Mouse (Mus musculus) midbrain, embryonic 12.5 days (tissue): ENCODE measurements around the gene Lgals2. TPM values are rescaled to one million over a fixed set of nuclear protein-coding genes. Genes with fewer than 3 reads are reported as not detected.
A peak's percentile ranks its signal among the peaks of the same experiment; 100 is the strongest.

Experiments
- ATAC-seq: fragments of 200-750 bp; cut with Nextera tagmentation; 2 replicates; pipeline ENCODE4 v1.8.0; 2017; ENCODE audit warnings: low read depth, moderate TSS enrichment, moderate library complexity; ENCODE audit not compliant: low FRiP score
- H3K27ac ChIP-seq: fragments of 300-500 bp; sonication (generic); replicated peaks from 2 replicates; pipeline ENCODE4 v1.5.1; 2016; ENCODE audit warnings: mild to moderate bottlenecking
- H3K27me3 ChIP-seq: fragments of 300-500 bp; sonication (generic); 2 replicates; pipeline ENCODE4 v1.6.1; 2016; ENCODE audit warnings: mild to moderate bottlenecking
- H3K36me3 ChIP-seq: fragments of 300-500 bp; sonication (generic); 2 replicates; pipeline ENCODE4 v1.6.1; 2016
- H3K4me1 ChIP-seq: fragments of 300-500 bp; sonication (generic); 2 replicates; pipeline ENCODE4 v1.6.1; 2016
- H3K4me2 ChIP-seq: fragments of 300-500 bp; sonication (generic); replicated peaks from 2 replicates; pipeline ENCODE4 v1.6.1; 2016; ENCODE audit warnings: mild to moderate bottlenecking, moderate library complexity
- H3K4me3 ChIP-seq: fragments of 300-500 bp; sonication (generic); 2 replicates; pipeline ENCODE4 v1.5.1; 2016; ENCODE audit warnings: mild to moderate bottlenecking
- H3K9ac ChIP-seq: fragments of 300-500 bp; sonication (generic); replicated peaks from 2 replicates; pipeline ENCODE4 v1.6.1; 2016; ENCODE audit warnings: mild to moderate bottlenecking, moderate library complexity
- H3K9me3 ChIP-seq: fragments of 300-500 bp; sonication (generic); 2 replicates; pipeline ENCODE4 v1.6.1; 2016; ENCODE audit warnings: mild to moderate bottlenecking
- WGBS: fragments of 180-500 bp; shearing (Covaris S2); methylation state at CpG from one replicate; pipeline ENCODE4 v1.1.7; 2016; 5-methylcytosine and 5-hydroxymethylcytosine counted together
- polyA plus RNA-seq: library from polyadenylated mRNA; unstranded; fragments of >200 nt; fragmentation: Nextera tagmentation; extraction: Ambion mirVana; gene quantifications from 2 replicates; pipeline ENCODE4 v1.2.1, GENCODE M21; 2016

Lgals2 gene
- polyA plus RNA-seq, 1 experiment from 2014 or later, result not detected

DNA sequence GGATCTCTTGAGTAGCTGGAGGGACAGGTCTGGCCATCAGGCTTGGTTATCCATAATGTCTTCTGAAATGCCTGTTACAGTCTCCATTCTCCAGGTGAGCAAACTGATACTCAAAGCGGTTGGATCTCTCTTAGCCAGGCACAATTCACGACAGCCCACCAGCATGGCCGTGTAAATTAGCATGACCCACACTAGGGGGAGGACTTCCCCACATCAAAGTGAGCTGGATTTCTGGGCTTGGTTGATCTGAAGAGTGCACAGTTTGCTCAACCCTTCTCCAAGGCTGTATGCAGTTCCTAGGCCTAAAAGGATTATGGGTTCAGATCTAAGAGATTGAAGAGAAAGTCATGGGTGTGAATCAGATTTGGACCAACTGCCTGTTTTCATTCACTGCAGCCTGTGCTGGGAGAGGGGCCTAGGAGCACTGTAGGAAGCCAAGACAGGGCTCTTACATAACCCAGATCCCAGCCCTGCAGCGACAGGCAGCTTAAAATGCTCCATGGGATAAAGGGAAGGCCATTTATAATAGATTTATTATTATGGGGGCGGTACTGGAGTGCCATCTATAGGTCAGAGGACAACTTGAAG lies 16.8 kb upstream of the Lgals2 start:
- no peak overlapping the region for H3K27ac ChIP-seq
- no peak overlapping the region for H3K9ac ChIP-seq
- H3K9me3 ChIP-seq, result no peaks in the 10 kb centered on the region
- WGBS, result 60% methylated on average over 5 of the region's 5 CpGs
- H3K4me2 ChIP-seq, result no peak overlapping the region
- H3K4me1 ChIP-seq, result peaks cover 24% of the 10 kb centered on the region
- H3K27me3 ChIP-seq, result no peaks in the 10 kb centered on the region
- no peak for ATAC-seq
- no peaks in the 10 kb centered on the region for H3K36me3 ChIP-seq
- H3K4me3 ChIP-seq, result no peak overlapping the region

DNA sequence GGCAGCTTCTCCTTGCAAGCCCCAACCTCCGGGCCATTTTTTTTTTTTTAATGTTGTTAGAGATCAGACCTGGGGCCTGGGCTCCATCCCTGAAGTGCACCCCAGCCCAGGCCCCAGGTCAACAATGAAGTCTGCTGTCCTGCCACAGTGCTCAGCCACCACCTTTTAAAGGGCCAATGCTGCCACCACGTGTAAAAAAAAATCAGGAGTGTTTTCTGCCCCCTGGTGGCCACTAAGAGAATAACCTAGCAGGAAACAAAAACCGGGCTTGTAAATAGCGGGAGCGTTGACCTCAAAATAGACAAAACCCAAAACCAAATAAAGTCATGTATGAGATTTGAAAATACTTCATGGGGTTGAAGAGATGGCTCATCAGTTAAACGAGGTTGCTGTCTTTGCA lies 14.4 kb upstream of the Lgals2 start:
- H3K4me2 ChIP-seq, result no peak overlapping the region
- no peak overlapping the region for H3K4me3 ChIP-seq
- no peaks in the 10 kb centered on the region for H3K36me3 ChIP-seq
- no peaks in the 10 kb centered on the region for H3K9me3 ChIP-seq
- WGBS, result 27% methylated on average over 6 of the region's 6 CpGs
- H3K27ac ChIP-seq, result no peak overlapping the region
- H3K27me3 ChIP-seq, result no peaks in the 10 kb centered on the region
- H3K4me1 ChIP-seq, result peaks cover 13% of the 10 kb centered on the region
- H3K9ac ChIP-seq, result no peak overlapping the region
- no peak for ATAC-seq

DNA sequence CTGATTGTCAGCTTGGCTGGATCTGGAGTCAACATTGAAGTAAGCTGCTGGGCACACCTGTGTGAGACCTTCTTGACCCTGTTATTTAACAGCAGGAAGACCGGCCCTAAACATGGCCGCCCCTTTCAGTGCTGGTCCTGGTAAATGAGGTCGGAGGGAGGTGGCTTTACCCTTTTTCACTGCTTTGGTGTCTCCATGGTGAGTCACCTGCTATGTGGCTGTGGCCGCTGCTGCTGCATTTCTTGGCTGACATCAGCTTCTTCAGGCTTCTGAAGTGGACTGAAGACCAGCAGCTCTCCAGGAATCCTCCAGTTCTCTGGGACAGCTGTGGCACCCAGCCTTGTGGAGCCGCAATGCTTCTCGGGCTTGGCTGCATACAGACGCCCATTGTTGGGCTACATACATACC lies 13.5 kb upstream of the Lgals2 start:
- peak overlapping the region; percentile 56 for H3K27ac ChIP-seq
- no peak overlapping the region for H3K9ac ChIP-seq
- no peak overlapping the region for H3K4me3 ChIP-seq
- 64% methylated on average over 7 of the region's 7 CpGs for WGBS
- no peaks in the 10 kb centered on the region for H3K9me3 ChIP-seq
- 0 out of 2 replicates have a peak, but pooled peaks have one; percentile 23 for ATAC-seq
- H3K27me3 ChIP-seq, result no peaks in the 10 kb centered on the region
- H3K4me2 ChIP-seq, result no peak overlapping the region
- peaks cover 15% of the 10 kb centered on the region for H3K4me1 ChIP-seq
- H3K36me3 ChIP-seq, result no peaks in the 10 kb centered on the region

DNA sequence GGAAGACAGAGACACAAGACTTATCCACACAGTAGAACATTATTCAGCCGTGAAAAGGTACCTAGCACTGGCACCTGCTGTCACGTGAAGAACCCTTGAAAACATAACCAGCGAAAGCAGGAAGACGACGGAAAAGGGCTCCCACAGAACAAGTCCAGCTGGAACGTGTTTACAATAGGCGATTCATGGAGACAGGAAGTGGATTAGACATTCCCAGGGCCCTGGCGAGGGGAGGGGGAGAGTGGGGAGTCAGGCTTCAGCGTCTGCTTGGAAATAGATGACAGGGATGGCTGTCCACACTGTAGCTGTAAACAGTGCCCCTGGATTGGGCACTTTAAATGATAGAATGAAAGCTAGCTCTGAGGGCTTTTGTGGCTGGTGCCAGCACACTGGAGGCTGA lies 13.1 kb upstream of the Lgals2 start:
- Histone ChIP-seq H3K4me2 (no peak overlapping the region), H3K4me3 (no peak overlapping the region), H3K27me3 (no peaks in the 10 kb centered on the region), H3K36me3 (no peaks in the 10 kb centered on the region), H3K27ac (peak overlapping the region; percentile 56), H3K9ac (no peak overlapping the region), H3K9me3 (no peaks in the 10 kb centered on the region), H3K4me1 (peaks cover 17% of the 10 kb centered on the region)
- ATAC-seq, result peak; percentile 63; the same call in 1 of the 2 replicates
- WGBS, result 28% methylated on average over 9 of the region's 9 CpGs

DNA sequence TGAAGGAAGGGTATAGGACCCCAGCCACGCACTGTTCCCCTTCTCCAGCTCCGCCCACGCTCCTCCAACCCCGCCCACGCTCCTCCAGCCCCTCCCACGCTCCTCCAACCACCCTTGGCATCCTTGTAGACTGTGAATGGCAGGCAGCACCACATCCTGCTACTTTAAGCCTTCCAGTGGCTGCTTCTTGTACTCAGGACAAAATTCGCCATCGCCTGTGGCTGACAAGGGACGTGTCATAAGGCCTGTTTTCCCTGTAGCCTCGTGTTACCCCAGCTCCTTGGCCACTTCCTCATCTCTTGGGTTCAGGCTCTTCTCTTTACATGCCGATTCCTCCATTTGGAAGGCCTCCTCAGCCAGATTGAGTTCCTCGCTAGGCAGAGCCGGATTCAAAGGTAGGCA lies 8.5 kb upstream of the Lgals2 start:
- H3K4me2 ChIP-seq, result no peak overlapping the region
- WGBS, result 46% methylated on average over 13 of the region's 13 CpGs
- no peaks in the 10 kb centered on the region for H3K27me3 ChIP-seq
- no peak overlapping the region for H3K27ac ChIP-seq
- H3K9me3 ChIP-seq, result no peaks in the 10 kb centered on the region
- peaks cover 13% of the 10 kb centered on the region for H3K4me1 ChIP-seq
- no peaks in the 10 kb centered on the region for H3K36me3 ChIP-seq
- ATAC-seq, result no peak
- H3K9ac ChIP-seq, result no peak overlapping the region
- H3K4me3 ChIP-seq, result no peak overlapping the region

DNA sequence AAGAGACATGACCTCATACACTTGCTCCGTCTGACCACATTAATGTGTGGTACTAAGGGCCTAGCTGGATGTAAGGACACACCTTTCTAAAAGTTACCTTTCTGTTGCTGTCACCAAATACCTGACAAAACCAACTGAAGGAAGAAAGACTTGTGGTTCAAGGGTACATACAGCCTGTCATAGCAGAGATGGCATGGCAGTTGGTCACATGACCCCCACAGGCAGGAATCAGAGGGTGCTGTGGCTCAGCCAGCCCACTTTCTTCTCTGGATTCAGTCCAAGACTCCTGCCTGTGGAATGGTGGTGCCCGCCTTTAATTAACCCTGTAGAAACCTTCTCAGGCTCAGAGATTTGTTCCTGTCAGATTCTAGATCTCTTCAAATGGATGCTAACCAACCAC lies 7.8 kb upstream of the Lgals2 start:
- Histone ChIP-seq H3K27ac (no peak overlapping the region), H3K9me3 (no peaks in the 10 kb centered on the region), H3K4me2 (no peak overlapping the region), H3K27me3 (no peaks in the 10 kb centered on the region), H3K4me3 (no peak overlapping the region), H3K36me3 (no peaks in the 10 kb centered on the region), H3K4me1 (peaks cover 6% of the 10 kb centered on the region), H3K9ac (no peak overlapping the region)
- no peak for ATAC-seq
- WGBS, result 86% methylated on average over 2 of the region's 2 CpGs

DNA sequence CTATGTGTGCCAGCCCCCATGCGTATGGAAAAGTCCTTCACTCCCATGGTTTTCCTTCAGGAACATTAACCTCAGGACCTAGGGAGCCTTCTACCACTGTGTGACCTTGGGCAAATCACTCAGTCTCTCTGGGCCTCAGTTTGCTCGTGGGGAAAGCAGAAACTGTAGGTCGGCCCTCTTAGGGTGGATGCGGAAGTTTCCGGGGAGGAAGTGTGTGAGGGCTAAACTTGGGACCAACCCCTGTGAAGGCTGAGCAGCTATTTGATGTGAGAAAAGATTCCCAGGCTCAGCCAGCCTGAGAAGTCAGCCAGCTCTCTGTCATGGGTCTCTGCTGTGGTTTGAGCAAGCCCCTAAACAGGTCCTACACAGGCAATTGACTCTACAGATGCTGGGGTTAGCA lies 7.0 kb upstream of the Lgals2 start:
- H3K4me2 ChIP-seq, result no peak overlapping the region
- ATAC-seq, result no peak
- H3K9ac ChIP-seq, result no peak overlapping the region
- H3K4me1 ChIP-seq, result 0 out of 2 replicates have a peak, but pooled peaks cover 8% of the 10 kb centered on the region
- H3K27me3 ChIP-seq, result no peaks in the 10 kb centered on the region
- H3K4me3 ChIP-seq, result no peak overlapping the region
- no peak overlapping the region for H3K27ac ChIP-seq
- H3K36me3 ChIP-seq, result no peaks in the 10 kb centered on the region
- H3K9me3 ChIP-seq, result no peaks in the 10 kb centered on the region
- WGBS, result 84% methylated on average over 5 of the region's 5 CpGs

DNA sequence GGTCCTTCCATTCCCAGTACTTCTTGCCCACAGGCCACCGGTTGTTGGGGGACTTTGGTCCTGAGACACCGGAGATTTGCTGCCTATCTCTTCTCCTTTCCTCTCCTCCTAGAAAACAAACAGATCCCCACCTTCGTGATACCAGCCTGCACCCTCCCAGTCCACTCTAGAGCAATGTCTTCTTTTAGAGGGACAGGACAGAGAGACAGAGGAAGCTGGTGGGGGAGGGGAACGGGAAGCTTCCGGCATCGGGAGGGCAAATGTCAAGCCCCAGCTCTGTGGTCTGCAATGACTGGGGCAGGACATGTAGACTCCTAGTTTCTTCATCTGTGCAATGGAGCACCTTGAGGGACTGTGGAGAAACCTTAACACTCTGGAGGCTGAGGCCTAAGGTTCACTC lies 4.4 kb upstream of the Lgals2 start:
- Histone ChIP-seq H3K4me3 (no peak overlapping the region), H3K9ac (no peak overlapping the region), H3K4me1 (0 out of 2 replicates have a peak, but pooled peaks cover 8% of the 10 kb centered on the region), H3K4me2 (no peak overlapping the region), H3K27ac (no peak overlapping the region), H3K27me3 (no peaks in the 10 kb centered on the region; the same call in 1 of the 2 replicates), H3K9me3 (no peaks in the 10 kb centered on the region), H3K36me3 (no peaks in the 10 kb centered on the region)
- ATAC-seq, result no peak
- 82% methylated on average over 6 of the region's 6 CpGs for WGBS

DNA sequence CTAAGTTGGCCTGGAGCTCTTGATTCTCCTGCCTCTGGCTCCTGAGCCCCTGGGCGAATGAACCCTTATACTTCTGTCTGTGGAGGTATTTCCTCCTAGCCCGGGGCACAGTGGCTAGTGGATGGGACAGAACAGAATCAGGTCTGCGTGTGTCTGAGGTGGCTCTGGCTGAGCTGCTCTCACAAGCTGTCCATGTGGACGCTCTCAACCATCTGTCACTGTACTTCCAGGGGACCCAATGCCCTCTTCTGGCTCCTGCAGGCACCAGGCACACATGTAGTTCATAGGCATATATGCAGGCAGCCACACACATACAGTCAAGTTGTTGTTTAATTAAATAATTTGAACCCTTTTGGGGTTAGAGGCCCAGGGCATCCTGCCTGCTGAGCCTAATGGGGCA lies 4.0 kb upstream of the Lgals2 start:
- H3K4me1 ChIP-seq, result 0 out of 2 replicates have a peak, but pooled peaks cover 8% of the 10 kb centered on the region
- H3K9me3 ChIP-seq, result no peaks in the 10 kb centered on the region
- no peak overlapping the region for H3K4me2 ChIP-seq
- no peak overlapping the region for H3K27ac ChIP-seq
- 79% methylated on average over 4 of the region's 4 CpGs for WGBS
- H3K9ac ChIP-seq, result no peak overlapping the region
- no peak overlapping the region for H3K4me3 ChIP-seq
- no peaks in the 10 kb centered on the region for H3K36me3 ChIP-seq
- ATAC-seq, result no peak
- no peaks in the 10 kb centered on the region; the same call in 1 of the 2 replicates for H3K27me3 ChIP-seq

DNA sequence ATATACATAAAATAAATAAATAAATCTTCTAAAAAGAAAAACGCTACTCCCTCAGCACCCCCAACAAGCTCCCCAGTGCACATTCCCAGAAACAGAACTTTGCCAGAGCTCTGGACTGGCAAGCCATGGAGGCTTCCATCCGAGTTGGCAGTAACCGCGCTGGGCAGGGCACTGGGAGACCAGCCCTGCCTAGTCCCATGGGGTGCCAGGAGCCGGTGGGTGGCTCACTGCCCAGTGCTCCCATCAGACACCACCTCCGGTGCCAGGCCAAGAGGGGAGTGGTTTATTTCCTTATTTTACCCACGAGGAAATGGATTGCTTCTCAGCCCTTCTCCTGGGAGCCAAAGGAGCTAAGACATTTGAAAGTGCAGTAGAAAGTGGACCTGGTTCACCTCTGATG lies 1.7 kb upstream of the Lgals2 start:
- H3K9me3 ChIP-seq, result no peaks in the 10 kb centered on the region
- WGBS, result 84% methylated on average over 7 of the region's 7 CpGs
- no peak overlapping the region for H3K4me2 ChIP-seq
- H3K27ac ChIP-seq, result no peak overlapping the region
- no peak overlapping the region for H3K9ac ChIP-seq
- H3K4me3 ChIP-seq, result no peak overlapping the region
- peaks cover 5% of the 10 kb centered on the region; the same call in 1 of the 2 replicates for H3K27me3 ChIP-seq
- 0 out of 2 replicates have a peak, but pooled peaks cover 4% of the 10 kb centered on the region for H3K4me1 ChIP-seq
- no peaks in the 10 kb centered on the region for H3K36me3 ChIP-seq
- ATAC-seq, result no peak

DNA sequence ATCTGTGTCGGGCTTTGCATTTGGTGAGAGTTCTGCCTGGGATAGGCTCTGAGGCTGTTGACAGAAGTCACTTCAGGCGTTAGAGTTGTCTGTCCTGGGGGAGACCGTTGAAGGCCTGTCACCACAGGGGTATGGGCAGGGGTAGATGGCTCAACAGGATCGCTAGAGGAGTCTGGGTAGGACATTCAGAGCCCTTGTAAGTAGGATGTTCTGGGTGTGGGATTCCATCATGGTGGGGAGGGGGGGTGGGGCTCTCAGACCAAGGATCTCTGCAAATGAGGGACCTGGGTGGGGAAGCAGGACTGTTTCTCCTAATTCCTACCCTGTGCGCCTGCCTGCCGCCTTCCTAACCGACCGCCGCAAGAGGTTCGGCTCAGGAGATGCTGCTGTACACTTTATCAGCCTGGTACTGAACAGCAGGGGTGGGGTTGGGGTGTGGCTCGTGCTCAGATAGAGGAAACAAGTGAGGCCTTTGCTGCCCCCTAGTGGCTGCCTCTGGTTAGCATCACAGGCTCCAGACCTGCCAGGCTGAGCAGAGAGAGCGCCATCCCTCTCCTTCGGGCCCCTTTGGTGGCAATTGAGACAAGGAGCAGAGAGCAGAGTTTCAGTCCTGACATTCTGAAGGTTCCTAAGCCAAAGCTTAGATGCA lies 3.7 kb downstream of the Lgals2 start:
- Histone ChIP-seq H3K27me3 (peaks cover 29% of the 10 kb centered on the region; the same call in 1 of the 2 replicates), H3K9ac (0 out of 2 replicates have a peak overlapping the region, but pooled peaks have one; percentile 11), H3K4me3 (no peak overlapping the region), H3K27ac (no peak overlapping the region), H3K4me2 (peak overlapping the region; percentile 34; the same call in 1 of the 2 replicates), H3K36me3 (no peaks in the 10 kb centered on the region), H3K4me1 (peaks cover 7% of the 10 kb centered on the region; the same call in 1 of the 2 replicates), H3K9me3 (no peaks in the 10 kb centered on the region)
- 15% methylated on average over 13 of the region's 13 CpGs for WGBS
- peak; percentile 85 for ATAC-seq

DNA sequence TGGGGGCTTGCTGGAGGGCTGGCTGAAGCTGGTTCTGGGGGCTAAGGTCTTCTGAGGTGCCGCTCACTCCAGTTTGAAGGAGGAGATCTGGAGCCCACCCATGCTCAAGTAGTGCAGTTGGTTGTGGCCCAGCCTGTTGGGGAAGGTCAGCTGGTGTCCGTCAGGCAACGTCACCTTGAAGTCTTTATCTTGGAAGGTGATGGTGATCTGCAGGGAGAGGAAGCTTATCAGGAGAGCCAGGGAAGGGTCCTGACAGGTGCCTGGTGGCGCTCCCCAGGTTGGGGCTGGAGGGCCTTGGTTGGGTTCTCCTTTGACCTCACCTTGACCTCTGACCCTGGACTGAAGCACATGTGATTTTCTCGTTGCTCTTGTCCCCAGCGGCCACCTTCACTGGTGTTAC lies 4.4 kb downstream of the Lgals2 start:
- WGBS, result 77% methylated on average over 6 of the region's 6 CpGs
- no peaks in the 10 kb centered on the region for H3K36me3 ChIP-seq
- H3K4me3 ChIP-seq, result no peak overlapping the region
- ATAC-seq, result no peak
- no peak overlapping the region for H3K9ac ChIP-seq
- no peaks in the 10 kb centered on the region for H3K9me3 ChIP-seq
- H3K27me3 ChIP-seq, result peaks cover 33% of the 10 kb centered on the region; the same call in 1 of the 2 replicates
- no peak overlapping the region for H3K4me2 ChIP-seq
- H3K27ac ChIP-seq, result no peak overlapping the region
- H3K4me1 ChIP-seq, result peaks cover 7% of the 10 kb centered on the region; the same call in 1 of the 2 replicates
